Mouse (Mus musculus) lung, postnatal 25 days (tissue): Measurements from ENCODE around the gene Inha.
A peak's percentile ranks its signal among the peaks of the same experiment; 100 is the strongest.

ENCODE experiments used
- DNase-seq: peaks from one replicate; pipeline ENCODE4 v3.0.0; 2022; ENCODE audit warnings: low spot score

The Inha gene

GRCm38 (mm10) chr1:75490785-75491551 lies 15.9 kb upstream of the Inha start:
- no peak for DNase-seq

DNA sequence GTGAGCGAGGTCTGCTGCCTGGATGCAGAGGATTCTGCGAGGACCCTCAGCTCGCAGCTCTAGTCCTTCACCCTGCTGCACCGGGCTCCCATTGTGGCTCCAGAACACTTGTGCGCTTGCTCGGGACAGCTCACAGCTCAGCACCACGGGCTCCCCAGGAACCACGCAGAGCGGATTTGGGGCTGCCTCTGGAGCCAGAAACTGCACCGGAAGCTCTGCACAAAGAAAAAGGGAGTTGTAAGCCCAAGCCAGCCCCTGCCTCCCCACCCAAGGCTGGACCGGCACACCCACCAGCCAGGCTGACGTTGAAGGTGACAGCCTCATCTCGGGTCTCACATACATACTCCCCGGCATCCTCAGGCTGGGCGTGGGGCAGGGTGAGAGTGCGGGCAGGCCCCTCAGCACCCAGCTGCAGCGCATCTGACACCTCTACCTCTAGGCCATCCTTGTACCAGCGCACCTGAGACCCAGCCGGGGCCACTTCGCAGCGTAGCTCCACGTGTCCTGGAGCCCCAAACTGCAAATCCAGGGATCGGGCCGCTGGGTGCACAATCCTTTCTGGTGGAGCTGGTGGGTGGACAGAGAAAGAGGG lies 14.2 kb upstream of the Inha start:
- DNase-seq = no peak

DNA sequence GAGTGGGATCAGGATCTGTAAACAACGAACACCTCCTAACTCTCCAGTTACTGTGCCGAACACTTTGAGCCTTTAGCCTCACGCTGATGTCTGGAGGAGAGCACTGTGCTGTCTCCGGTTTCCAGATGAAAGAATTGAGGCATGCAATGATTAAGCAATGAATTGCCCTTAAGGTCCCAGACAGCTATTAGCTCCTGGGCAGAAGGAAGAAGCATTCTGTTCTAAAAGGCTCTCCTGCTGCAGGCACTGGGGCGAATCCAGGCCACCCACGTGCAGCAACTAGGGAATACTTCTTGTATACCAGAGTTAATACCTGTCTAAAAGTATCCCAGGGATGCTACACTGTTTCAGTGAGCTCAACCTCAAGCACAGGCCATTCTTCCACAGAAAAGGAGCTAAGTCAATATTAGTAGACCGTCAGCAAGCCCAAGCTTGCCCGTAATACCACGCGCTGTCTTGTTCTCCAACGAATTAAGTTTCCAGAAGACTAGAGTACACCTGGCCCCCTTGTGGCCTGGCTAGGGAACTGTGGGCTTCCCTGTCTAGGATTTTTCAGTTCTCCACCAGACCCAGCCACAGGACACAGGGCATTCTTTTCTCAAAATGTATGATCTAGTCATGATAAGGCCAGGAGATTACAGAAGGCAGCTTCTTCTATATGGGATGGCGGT lies 11.9 kb upstream of the Inha start:
- DNase-seq = peak; percentile 21

GRCm38 (mm10) chr1:75498897-75499296 lies 8.0 kb upstream of the Inha start:
- no peak for DNase-seq

GRCm38 (mm10) chr1:75499441-75499840 lies 7.4 kb upstream of the Inha start:
- no peak for DNase-seq

GRCm38 (mm10) chr1:75501905-75502304 lies 5.0 kb upstream of the Inha start:
- DNase-seq = no peak

- DNase-seq = no peak
These were observed 3.8 kb upstream of the Inha start for GRCm38 (mm10) chr1:75502945-75503650.

DNA sequence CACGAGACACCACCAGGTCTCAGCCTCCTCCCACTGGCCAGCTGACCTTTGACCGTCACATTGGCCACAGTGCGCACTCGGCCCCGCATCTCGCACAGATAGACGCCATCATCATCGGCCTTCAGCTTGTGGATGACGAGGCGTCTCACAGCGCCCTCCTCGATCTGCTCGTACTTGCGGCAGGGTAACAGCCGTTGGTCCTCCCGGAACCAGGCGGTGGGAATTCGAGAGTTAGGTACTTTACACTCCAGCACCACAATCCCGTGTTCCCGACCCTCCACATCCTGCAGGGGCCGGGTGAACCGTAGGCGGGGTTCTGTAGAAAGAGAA lies 3.3 kb upstream of the Inha start:
- no peak for DNase-seq

- no peak for DNase-seq
These were observed 2.4 kb upstream of the Inha start for GRCm38 (mm10) chr1:75504256-75505045.

DNA sequence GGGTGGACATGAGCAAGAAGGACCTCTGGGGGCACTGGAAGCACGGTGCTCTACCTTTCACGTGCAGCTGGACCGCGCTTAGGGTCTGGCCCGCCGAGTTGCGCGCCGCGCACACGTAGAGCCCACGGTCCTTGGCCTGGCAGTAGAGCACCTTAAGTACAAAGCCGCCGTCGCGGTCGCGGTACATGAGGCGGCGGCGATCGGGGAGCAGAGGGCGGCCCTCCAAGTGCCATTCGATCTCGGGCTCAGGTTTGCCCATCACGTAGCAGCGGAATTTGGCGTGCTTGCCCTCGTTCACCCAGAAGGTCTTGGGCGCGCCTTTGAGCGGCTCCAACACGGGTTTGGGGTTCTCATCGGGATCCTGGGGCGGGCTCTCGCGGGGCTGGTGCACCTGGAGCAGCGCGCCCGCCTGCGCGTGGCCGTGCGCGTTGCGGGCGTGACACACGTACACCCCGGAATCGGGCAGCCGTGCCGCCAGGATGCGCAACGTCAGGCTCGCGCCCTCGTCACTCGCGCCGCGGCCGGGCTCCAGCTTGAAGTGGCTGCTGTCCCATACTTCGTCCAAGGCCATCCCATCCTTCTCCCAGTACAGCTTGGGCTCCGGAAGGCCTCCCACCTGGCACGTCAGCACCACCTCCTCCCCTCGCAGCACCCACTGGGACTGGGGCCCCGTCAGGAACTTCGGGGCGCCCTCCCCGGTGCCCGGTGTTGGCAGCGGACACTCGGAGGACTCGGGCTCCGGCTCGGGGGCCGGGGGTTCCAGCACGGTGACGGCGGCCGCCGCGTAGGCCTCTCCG lies 1.5 kb upstream of the Inha start:
- DNase-seq = peak; percentile 53

DNA sequence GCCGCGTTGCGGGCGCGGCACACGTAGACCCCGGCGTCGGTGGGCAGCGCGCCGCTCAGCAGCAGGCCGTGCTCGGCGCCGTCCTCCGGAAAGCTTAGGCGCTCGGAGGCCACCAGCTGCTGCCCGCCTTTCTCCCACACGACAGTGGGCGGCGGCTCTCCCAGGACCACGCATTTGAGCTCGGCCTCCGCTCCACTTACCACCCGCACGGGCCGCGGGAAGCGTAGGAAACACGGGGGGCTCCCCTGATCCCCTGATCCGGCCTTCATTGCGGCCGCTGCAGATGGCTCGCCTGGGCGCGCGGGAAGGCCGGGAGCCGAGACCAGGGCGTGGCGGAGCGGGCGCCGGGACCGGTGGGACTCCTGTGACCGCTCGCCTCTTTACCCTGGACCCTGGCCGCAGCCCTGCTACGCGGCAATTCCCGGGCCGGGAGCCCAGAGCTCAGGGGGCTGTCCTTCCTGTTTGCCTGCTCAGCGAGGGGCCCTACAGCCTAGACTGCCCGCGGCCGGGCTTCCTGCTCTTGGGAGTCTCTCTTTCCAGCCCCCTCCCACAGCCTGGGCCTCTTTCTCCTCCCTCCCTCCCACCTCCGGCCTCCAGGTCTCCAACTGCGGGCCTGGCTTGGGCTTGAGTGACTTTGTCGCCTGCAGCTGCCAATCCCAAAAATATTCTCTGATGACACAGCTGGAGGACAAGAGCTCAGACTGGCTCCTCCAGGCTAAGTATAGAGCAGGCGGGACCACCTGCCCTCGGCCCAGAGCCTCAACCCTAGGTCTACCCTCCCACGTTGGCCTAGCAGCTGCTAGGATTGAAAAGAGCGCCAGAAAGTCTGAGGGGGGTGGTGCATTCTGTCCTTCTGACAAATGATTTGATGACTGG lies 683 bp upstream of the Inha start, which contains the start of gene Obsl1:
Gene Obsl1 (minus strand): TSS at position 497 of the 876 bp plus-strand sequence.
- DNase-seq = peak; percentile 41

DNA sequence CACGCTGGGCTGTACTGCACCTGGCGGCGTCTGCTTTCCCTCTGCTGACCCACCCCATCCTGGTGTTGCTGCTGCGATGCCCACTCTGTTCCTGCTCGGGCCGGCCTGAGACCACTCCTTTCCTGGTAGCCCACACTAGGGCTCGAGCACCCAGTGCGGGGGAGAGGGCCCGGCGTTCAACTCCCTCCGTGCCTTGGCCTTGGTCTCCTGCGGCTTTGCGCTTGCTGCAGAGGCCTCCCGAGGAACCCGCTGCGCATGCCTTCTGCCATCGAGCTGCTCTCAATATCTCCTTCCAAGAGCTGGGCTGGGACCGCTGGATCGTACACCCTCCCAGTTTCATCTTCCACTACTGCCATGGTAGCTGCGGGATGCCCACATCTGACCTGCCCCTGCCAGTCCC lies 2.7 kb downstream of the Inha start:
- no peak for DNase-seq

DNA sequence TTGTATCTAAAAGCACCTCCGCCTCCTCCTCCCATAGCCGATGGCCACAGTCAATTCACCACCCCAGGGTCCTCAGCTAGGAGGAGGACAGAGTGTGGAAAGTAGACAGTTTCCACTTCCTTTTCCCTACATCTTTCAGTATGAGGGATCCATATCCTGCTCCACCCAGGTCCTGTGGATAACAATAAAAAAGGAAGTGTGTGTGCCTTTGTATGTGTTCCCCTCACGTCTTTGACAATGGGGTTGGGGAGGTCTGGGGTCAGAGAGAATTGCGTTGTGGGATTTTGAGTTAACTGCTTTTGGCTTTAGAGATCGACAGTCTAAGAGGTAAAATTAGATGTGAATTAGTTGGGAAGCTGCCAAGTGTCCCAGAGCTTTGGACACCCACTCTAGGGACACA lies 3.3 kb downstream of the Inha start:
- DNase-seq = no peak

DNA sequence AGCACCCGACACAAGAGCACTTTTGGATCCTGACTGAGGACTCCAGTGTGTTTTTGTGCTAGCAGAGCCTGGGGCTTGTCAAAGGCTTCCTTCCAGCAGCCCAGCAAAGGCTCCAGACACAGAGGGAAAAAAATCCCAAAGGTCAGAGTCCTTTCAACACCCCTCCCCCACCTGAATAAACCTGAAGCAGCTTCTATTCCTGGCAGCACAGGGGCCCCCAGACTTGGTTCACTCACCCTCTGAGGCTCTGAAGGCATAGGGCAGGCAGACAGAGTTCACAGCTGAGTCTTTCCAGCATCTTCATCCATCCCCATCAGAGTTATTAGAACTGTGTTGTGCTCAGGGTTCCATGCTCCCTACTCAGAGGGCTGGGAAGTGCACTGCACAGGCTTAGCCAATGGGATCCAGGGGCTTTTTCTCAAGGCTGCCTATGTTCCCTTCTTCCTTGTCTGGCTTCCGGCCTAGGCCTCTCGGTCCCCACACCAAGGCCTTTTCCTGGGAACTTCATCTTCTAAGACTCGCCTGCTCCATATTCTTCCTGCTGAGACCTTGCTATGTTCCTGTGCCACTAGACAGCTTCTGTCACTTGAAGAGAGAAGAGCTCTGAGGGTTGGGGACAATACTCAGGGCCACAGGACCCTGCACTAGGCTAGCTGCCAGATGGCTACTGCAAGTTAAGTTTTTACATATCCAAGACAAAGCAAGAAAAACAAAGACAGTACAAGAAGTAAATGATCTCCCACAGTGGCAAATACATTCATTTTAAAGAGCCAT lies 4.7 kb downstream of the Inha start:
- DNase-seq = no peak

GRCm38 (mm10) chr1:75512550-75512949 lies 5.7 kb downstream of the Inha start:
- DNase-seq = no peak

GRCm38 (mm10) chr1:75516703-75517380 lies 10.0 kb downstream of the Inha start:
- DNase-seq = no peak

GRCm38 (mm10) chr1:75517984-75518383 lies 11.1 kb downstream of the Inha start:
- no peak for DNase-seq

GRCm38 (mm10) chr1:75518427-75518826 lies 11.6 kb downstream of the Inha start:
- DNase-seq = no peak

DNA sequence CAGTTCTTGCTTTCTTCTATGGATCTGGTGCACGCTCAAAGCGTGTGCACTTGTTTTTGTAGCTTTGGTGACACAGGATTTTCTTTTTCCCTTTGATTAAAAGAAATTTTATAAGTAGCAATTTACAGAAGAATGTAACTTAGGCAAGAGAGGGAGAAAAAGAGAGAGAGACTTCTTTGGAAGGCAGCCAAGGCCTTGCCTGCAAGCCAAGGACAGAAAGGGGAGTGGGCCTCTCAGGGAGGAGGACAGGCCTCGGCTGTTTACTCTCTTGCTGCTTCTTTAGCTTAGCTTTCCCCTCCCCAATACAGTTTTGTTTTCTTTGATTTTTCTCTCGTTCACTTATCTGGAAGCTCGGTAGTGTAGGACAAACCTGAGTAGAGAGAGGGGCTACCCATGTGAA lies 12.7 kb downstream of the Inha start:
- DNase-seq = no peak
